Mouse (Mus musculus): ENCODE data around the gene Ecel1.

GRCm38 (mm10) chr1:87190429-87190828, 34.1 kb upstream of the Ecel1 start, which contains the start of gene Chrnd:
- TF ChIP-seq CTCF (conservative IDR thresholded peaks at IDR 0.05; ENCODE audit: low read length): no peak
- TF ChIP-seq NANOG (IDR thresholded peaks at IDR 0.05; ENCODE audit: borderline replicate concordance, low read length): no peak
- TF ChIP-seq POU5F1 (IDR thresholded peaks at IDR 0.05; ENCODE audit: borderline replicate concordance, low read length): no peak
